Mouse (Mus musculus) 3T3-L1 (cell line): ENCODE measurements at regions not wholly inside any gene's neighbourhood (a gene's known extent, or its start where the extent isn't known, plus 50 kb on each side); places are given as distances from the start of the nearest gene placed in this dataset.

Experiments
- DNase-seq: peaks from one replicate; pipeline ENCODE4 v3.0.0-alpha.2; 2015; ENCODE audit warnings: low read depth, low spot score

DNA sequence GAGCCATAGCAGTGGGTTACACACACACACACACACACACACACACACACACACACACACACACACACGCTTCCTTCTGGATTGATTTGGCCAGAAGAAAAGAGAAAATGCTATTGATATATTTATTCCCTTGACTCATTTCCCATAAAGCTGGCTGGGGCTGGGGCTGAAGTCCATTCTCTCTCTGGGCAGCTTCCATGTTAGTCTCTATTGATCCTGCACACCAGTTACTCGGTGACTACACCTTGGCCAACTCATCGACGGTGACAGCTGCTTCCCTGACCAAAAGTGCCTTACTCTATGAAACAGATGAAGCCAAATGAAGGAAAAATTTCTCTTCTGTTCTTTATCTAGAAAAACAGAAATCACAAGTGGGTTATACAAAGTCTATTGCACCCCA, 82.1 kb downstream of the Snx18 start:
- DNase-seq = no peak

- DNase-seq = no peak
These were observed 83.5 kb downstream of the Snx18 start for GRCm38 (mm10) chr13:113534664-113535455.

GRCm38 (mm10) chr13:113533884-113534445, 84.4 kb downstream of the Snx18 start:
- DNase-seq = no peak

GRCm38 (mm10) chr13:113526997-113527396, 91.4 kb downstream of the Snx18 start:
- DNase-seq = no peak

- DNase-seq = no peak
These were observed 94.9 kb downstream of the Snx18 start for GRCm38 (mm10) chr13:113523503-113523902.

DNA sequence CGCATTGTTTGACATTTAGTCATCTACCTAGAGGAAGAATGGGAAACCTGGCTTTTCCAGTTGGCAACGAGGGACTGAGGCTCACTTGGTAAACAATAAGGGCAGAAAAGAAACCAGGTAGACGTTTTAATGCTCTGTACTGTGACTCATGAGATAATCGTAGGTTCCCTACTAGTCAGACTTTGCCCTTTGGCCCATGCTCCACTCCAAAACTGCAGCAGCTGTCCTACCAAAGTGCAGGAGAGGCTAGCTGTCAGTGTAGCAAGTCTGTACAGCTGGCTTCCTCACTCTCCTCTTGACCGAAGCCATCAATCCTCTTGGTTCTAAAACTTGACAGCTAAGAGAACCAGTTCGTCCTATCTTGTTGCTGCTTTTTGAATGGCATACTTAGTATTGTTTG, 100.2 kb downstream of the Snx18 start:
- no peak for DNase-seq

GRCm38 (mm10) chr13:113516102-113516501, 102.3 kb downstream of the Snx18 start:
- peak; percentile 27 for DNase-seq

DNA sequence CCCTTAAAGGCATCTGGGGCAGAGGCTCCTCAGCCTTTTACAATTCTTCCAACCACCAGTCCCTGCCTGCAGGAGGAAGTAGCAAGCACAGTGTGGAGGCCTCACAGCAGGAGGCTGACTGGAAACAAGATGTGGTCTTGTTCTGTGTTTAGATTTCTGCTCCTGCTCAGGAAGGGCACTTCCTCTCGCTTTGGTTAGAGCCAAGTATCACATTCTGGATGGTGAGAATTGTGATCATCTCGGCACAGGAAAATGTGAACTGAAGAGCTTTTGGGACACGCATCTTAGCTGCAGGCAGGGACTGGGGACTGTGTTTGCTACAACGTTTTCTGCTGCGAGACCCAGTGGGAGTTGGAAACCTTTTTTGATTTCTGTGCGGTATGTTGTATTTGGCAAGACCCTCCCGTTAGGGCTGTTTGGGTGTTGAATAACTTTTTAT, 103.2 kb downstream of the Snx18 start:
- DNase-seq = no peak

- DNase-seq = peak; percentile 79
These were observed 108.8 kb downstream of the Snx18 start for GRCm38 (mm10) chr13:113509403-113510185.

DNA sequence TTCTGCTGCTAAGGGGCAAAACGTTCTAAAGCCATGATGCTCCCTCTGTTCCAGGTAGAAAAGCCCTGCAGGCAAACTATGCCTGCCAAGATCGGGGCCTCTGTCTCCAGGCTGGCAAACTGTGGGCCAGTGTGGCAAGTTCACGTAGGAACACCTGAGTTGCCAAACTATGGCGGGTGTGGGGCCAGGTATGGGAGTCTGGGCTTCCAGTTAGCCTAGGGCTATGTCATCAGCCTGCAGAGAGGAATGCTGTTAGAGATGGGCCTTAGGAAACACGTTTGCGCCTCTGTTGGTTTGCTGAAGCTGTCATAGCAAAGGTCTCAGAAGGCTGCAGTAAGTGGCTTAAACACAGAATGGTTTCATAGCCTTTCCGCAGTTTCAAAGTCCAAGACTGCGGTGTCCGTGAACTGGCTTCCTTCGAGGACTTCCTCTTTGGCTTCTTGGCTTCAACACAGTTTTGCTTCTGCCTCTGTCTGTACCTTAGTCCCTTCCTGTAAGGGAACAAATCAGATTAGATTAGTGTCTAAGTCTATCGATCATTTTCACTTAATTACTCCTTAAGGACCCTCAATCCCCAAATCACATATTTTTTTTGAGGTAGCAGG, 110.1 kb downstream of the Snx18 start:
- DNase-seq = no peak

- DNase-seq = no peak
These were observed 115.8 kb downstream of the Snx18 start for GRCm38 (mm10) chr13:113502528-113502927.

GRCm38 (mm10) chr13:113502059-113502458, 116.3 kb downstream of the Snx18 start:
- DNase-seq = no peak

DNA sequence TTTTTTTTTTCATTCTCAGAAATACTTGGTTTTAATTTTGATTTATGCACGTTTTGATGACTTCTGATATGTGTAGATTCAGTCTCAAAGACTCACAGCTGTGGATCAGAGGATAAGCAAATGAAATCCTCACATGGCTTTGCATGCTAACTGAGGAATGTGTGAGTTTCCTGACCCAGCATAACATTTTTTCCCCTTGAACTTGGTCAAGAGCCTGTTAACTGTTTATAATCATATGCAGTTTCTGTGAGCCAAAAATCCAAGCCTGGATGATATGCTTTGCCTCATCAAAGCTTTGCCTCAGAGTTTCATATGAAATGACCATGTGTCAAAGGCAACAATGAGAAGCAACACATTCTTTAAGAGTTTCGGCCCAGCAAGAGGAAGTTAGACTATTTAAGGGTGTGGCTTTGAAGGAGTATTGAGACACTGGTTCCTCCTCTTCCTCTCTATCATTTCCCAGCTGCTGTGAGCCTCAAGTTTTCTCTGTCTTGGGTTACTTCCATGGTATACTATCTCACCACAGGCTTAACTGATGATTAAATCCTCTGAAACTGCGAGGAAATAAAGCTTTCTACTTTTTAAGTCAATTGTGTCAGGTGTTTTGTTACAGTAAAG, 117.9 kb downstream of the Snx18 start:
- DNase-seq = no peak

GRCm38 (mm10) chr13:113499079-113499710, 119.2 kb downstream of the Snx18 start:
- no peak for DNase-seq

DNA sequence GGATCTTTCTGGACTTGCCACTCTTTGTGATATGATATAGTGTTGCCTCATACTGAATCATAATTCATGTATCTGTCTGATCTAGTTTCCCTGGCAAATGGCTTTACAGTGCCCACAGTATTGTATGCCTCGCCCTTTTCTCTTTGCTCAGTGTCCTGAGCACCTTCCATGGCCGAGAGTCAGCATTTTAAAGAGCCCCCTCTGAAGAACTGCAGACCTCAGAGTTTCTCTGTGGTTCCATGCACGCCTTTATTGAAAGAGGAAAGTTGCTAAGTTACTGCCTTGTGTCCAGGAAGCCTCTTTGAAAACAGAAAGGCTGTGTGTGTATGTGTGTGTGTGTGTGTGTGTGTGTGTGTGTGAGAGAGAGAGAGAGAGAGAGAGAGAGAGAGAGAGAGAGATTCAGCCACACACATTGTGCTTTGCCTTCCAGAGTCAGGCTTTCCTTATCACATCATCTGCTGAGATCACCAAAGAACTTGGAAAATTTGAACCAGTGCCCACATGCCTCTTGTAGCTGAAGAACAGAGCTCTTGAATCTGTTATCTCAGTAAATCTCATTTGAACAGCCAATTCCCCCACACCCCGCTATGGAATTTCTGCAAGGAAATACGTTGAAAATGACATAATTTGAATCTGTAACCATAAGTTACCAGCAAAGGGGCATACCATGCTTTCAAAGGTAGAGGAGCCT, 122.6 kb downstream of the Snx18 start:
- peak; percentile 74 for DNase-seq

GRCm38 (mm10) chr13:113495136-113495535, 123.2 kb downstream of the Snx18 start:
- DNase-seq = no peak

DNA sequence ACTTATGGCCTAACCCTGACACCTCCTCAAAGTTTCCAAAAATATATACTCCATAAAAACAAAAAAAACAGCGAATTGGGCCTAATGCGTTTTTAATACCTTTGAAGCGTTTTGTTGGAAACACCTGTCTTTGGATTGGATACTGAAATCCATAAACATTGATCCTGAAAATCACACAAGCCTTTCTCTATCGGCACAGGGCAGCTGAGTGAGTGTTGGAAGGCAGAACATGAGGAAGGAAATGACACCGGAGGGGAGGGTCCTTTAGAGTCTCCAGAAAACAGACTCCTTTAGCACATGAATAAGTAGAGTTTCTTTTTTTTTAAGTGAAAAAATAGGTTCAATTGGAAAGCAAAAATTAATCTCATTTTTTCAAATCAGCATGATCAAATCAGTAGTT, 123.7 kb downstream of the Snx18 start:
- DNase-seq = no peak

GRCm38 (mm10) chr13:113489951-113490822, 128.2 kb downstream of the Snx18 start:
- DNase-seq = peak; percentile 69

- DNase-seq = no peak
These were observed 131.9 kb downstream of the Snx18 start for GRCm38 (mm10) chr13:113486368-113486955.
